Comparison of ENCODE assay signal across 17 mouse cellular contexts in the genomic region with DNA sequence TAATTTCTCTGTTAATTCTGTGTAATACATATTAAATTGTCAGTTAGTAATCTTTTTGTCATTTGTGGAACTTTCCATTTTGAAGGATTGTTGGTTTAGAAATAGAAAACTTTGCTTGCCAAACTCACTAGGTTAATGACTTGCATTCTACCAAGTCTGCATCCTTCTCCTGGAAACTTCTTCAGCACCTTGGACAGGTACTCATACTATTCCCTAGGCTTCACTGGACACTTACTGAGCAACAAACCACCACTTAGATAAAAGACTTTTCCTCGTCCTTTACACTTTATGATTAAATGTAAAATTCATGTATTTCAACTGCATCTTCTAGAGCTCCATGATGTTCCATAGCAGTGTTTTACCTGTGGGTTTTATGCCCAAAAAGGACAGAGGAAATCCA. TPM values are rescaled to one million over a fixed set of nuclear protein-coding genes. Genes with fewer than 3 reads are reported as not detected.
DNase-seq lines count a peak whose midpoint lies in the region; ATAC-seq and TF ChIP-seq lines count a peak whose summit lies in the region.
"Had no signal": no experiment of that assay in that cellular context is flagged by ENCODE, and none has a peak within 500 bp of the region (broad histone marks: within the 10 kb centered on the region; RNA-seq: fewer than 3 reads in every experiment).

No protein-coding gene starts in this region.

- H3K27me3 ChIP-seq in lung, postnatal 0 days (replicated peaks; ENCODE audit: insufficient read depth, low read length): 0 out of 2 replicates have a peak, but pooled peaks cover 3% of the 10 kb centered on the region
- H3K27me3 ChIP-seq in neural tube, embryonic 14.5 days (ENCODE audit: control insufficient read depth, insufficient read depth, low read length): no peaks in the 10 kb centered on the region

- no peak for TF ChIP-seq POLR2A in cortical plate, adult 2 months (IDR thresholded peaks at IDR 0.05; ENCODE audit: extremely low read depth, insufficient read depth, low read length)

- no peak overlapping the region for H3K27ac ChIP-seq in lung, postnatal 0 days (ENCODE audit: low read length)
- no peak overlapping the region for H3K27ac ChIP-seq in cortical plate, adult 2 months (ENCODE audit: insufficient read depth, low read length)
- no peak overlapping the region for H3K27ac ChIP-seq in neural tube, embryonic 14.5 days (ENCODE audit: low read depth, low read length)
- H3K27ac ChIP-seq: heart, adult 2 months; limb, embryonic 13.5 days had no signal

- TF ChIP-seq CTCF in lung, postnatal 0 days (IDR thresholded peaks at IDR 0.05): no peak
- TF ChIP-seq CTCF in cortical plate, adult 2 months (IDR thresholded peaks at IDR 0.05; ENCODE audit: extremely low read depth, insufficient read depth, low read length): no peak

- no peaks in the 10 kb centered on the region for H3K4me1 ChIP-seq in lung, postnatal 0 days (ENCODE audit: insufficient read depth, low read depth, low read length)
- no peaks in the 10 kb centered on the region for H3K4me1 ChIP-seq in cortical plate, adult 2 months (ENCODE audit: control insufficient read depth, insufficient read depth, low read length)
- H3K4me1 ChIP-seq in neural tube, embryonic 14.5 days (ENCODE audit: control insufficient read depth, insufficient read depth, low read length): no peaks in the 10 kb centered on the region

- no peaks in the 10 kb centered on the region for H3K36me3 ChIP-seq in lung, postnatal 0 days (ENCODE audit: insufficient read depth, low read length)
- no peaks in the 10 kb centered on the region for H3K36me3 ChIP-seq in neural tube, embryonic 14.5 days (ENCODE audit: control insufficient read depth, insufficient read depth, low read length)
- H3K36me3 ChIP-seq: limb, embryonic 13.5 days had no signal

- no peak overlapping the region for H3K9ac ChIP-seq in lung, postnatal 0 days (replicated peaks; ENCODE audit: low read depth)
- H3K9ac ChIP-seq in neural tube, embryonic 14.5 days (replicated peaks; ENCODE audit: low read depth, low read length): no peak overlapping the region
- H3K9ac ChIP-seq: limb, embryonic 13.5 days had no signal

- H3K4me2 ChIP-seq in lung, postnatal 0 days (replicated peaks; ENCODE audit: low read depth, low read length): no peak overlapping the region
- peak overlapping the region; percentile 63; the same call in 1 of the 2 replicates for H3K4me2 ChIP-seq in neural tube, embryonic 14.5 days (ENCODE audit: low read depth, low read length)
- H3K4me2 ChIP-seq: limb, embryonic 13.5 days had no signal

- no peak for TF ChIP-seq EP300 in lung, postnatal 0 days (IDR thresholded peaks at IDR 0.05)

- no peak for ATAC-seq in lung, postnatal 0 days
- no peak for ATAC-seq in neural tube, embryonic 14.5 days (ENCODE audit: low read depth)
- no peak for ATAC-seq in activated CD4-positive, CD25-positive, alpha-beta regulatory T cell, adult 4 months

- no peak overlapping the region for H3K4me3 ChIP-seq in lung, postnatal 0 days (ENCODE audit: low read depth, low read length)
- H3K4me3 ChIP-seq in cortical plate, adult 2 months (ENCODE audit: insufficient read depth, low read length): peak overlapping the region; percentile 23; the same call in 1 of the 2 replicates
- peak overlapping the region; percentile 46 for H3K4me3 ChIP-seq in neural tube, embryonic 14.5 days (ENCODE audit: low read depth, low read length)
- H3K4me3 ChIP-seq: heart, adult 2 months; limb, embryonic 13.5 days had no signal

- DNase-seq in embryo, embryonic 10 days (ENCODE audit: low spot score): peak; percentile 67
- DNase-seq in embryo, embryonic 9.5 days (ENCODE audit: extremely low spot score): no peak
- peak; percentile 28 for DNase-seq in lung, postnatal 0 days (ENCODE audit: low spot score)
- no peak for DNase-seq in lung, postnatal 36 days
- DNase-seq in heart, adult 8-10 months (ENCODE audit: low spot score): no peak
- DNase-seq: cerebellum, adult 18-20 months; heart, adult 2 months; heart, postnatal 36 days; kidney, adult 8-10 months; lung, postnatal 14 days; right cerebral cortex, adult 18-20 months; thymus, adult 2 months had no signal

- WGBS in lung, postnatal 0 days: 16% methylated on average over 1 of the region's 1 CpGs
- 40% methylated on average over 1 of the region's 1 CpGs for WGBS in neural tube, embryonic 14.5 days

- H3K9me3 ChIP-seq in lung, postnatal 0 days (ENCODE audit: low read length): no peaks in the 10 kb centered on the region
- H3K9me3 ChIP-seq in neural tube, embryonic 14.5 days (ENCODE audit: control insufficient read depth, low read length): no peaks in the 10 kb centered on the region
- H3K9me3 ChIP-seq: limb, embryonic 13.5 days had no signal

RNA-seq across cellular contexts. Expression of a gene that starts 4.0 kb away (rescaled TPM):
- polyA plus RNA-seq in lung, postnatal 0 days (2015; fragmentation: Nextera tagmentation; extraction: Ambion mirVana): 0.06 TPM in 1 of 2 replicates, not detected in the other
- 46.2 and 46.8 TPM in 2 replicates for polyA plus RNA-seq in cortical plate, adult 2 months (2012; rRNA removed)
- polyA plus RNA-seq in neural tube, embryonic 14.5 days (2014; fragmentation: Nextera tagmentation; extraction: Ambion mirVana): 84.4 and 134 TPM in 2 replicates
- polyA plus RNA-seq in activated CD4-positive, CD25-positive, alpha-beta regulatory T cell, adult 4 months (2017; shearing (Covaris generic)): under 1 TPM in 1 of 2 experiments, not detected in 1; 0.15 TPM
- total RNA-seq in heart, adult 8-10 months (2022): not detected
- total RNA-seq: adrenal gland, postnatal 36 days; heart, adult 2 months; heart, postnatal 36 days had no signal
- polyA plus RNA-seq: heart, adult 2 months; thymus, adult 2 months had no signal

Comparison
In these comparisons a context has a peak if more than half of its experiments do, and no peak if none do; other contexts are left out.
1. DNase-seq: peak in embryo, embryonic 10 days (single experiment) and lung, postnatal 0 days (single experiment); none in embryo, embryonic 9.5 days (single experiment), lung, postnatal 36 days (single experiment) and heart, adult 8-10 months (single experiment).
2. RNA of a gene that starts 4.0 kb away (polyA plus RNA-seq): 84.4 to 134 TPM in neural tube, embryonic 14.5 days and 46.2 to 46.8 TPM in cortical plate, adult 2 months; 0.15 TPM in activated CD4-positive, CD25-positive, alpha-beta regulatory T cell, adult 4 months and 0.06 TPM in lung, postnatal 0 days; every median in the first group is over 10 times any median in the second.